ENCODE assay signal across 24 mouse cellular contexts in genomic region chr7:112930669-112931068, GRCm38 (mm10). TPM values are rescaled to one million over a fixed set of nuclear protein-coding genes. Genes with fewer than 3 reads are reported as not detected.
DNase-seq lines count a peak whose midpoint lies in the region; ATAC-seq and TF ChIP-seq lines count a peak whose summit lies in the region.
"Had no signal": no experiment of that assay in that cellular context is flagged by ENCODE, and none has a peak within 500 bp of the region (broad histone marks: within the 10 kb centered on the region; RNA-seq: fewer than 3 reads in every experiment).

No protein-coding gene starts in this region.

- H3K27ac ChIP-seq in kidney, embryonic 16.5 days (ENCODE audit: low read length): 0 out of 2 replicates have a peak overlapping the region, but pooled peaks have one; percentile 40
- H3K27ac ChIP-seq in thymus, adult 2 months (ENCODE audit: control insufficient read depth, insufficient read depth, low read length): no peak overlapping the region
- H3K27ac ChIP-seq: forebrain, embryonic 10.5 days; heart, embryonic 13.5 days; hindbrain, embryonic 13.5 days; intestine, embryonic 15.5 days; left cerebral cortex, adult 2 months; liver, embryonic 14.5 days; neural tube, embryonic 15.5 days; stomach, postnatal 0 days had no signal

- no peak for TF ChIP-seq CTCF in thymus, adult 2 months (IDR thresholded peaks at IDR 0.05; ENCODE audit: borderline replicate concordance, control insufficient read depth, extremely low read depth, insufficient read depth, low read length, poor library complexity)

- no peaks in the 10 kb centered on the region for H3K36me3 ChIP-seq in kidney, embryonic 16.5 days (ENCODE audit: insufficient read depth, low read length)
- no peaks in the 10 kb centered on the region for H3K36me3 ChIP-seq in thymus, adult 2 months (ENCODE audit: control insufficient read depth, insufficient read depth, low read length)
- H3K36me3 ChIP-seq: forebrain, embryonic 10.5 days; heart, embryonic 13.5 days; hindbrain, embryonic 13.5 days; intestine, embryonic 15.5 days; neural tube, embryonic 15.5 days had no signal

- DNase-seq in ovary, postnatal 36 days (ENCODE audit: low spot score): peak; percentile 50
- DNase-seq in ovary, postnatal 10 days (ENCODE audit: low spot score): no peak
- DNase-seq in kidney, adult 11 months: peak; percentile 33
- no peak for DNase-seq in retina, embryonic 14.5 days (ENCODE audit: low spot score)
- DNase-seq in gastrocnemius, adult 18-20 months (ENCODE audit: low spot score): no peak
- no peak for DNase-seq in thymus, adult 2 months
- DNase-seq: cerebellum, adult 8-10 months; gastrocnemius, postnatal 14 days; heart, adult 18-20 months; midbrain, embryonic 14.5 days; right cerebral cortex, adult 18-20 months; thymus, postnatal 25 days had no signal

- peak; percentile 69; the same call in 1 of the 2 replicates for ATAC-seq in kidney, embryonic 16.5 days (ENCODE audit: low FRiP score, low TSS enrichment)
- ATAC-seq: lung, postnatal 0 days had no signal

- H3K27me3 ChIP-seq in kidney, embryonic 16.5 days (ENCODE audit: insufficient read depth, low read length): no peaks in the 10 kb centered on the region
- no peaks in the 10 kb centered on the region; the same call in 1 of the 2 replicates for H3K27me3 ChIP-seq in thymus, adult 2 months (ENCODE audit: control insufficient read depth, insufficient read depth, low read length)
- H3K27me3 ChIP-seq: intestine, embryonic 15.5 days; neural tube, embryonic 15.5 days had no signal

- no peak overlapping the region for H3K4me2 ChIP-seq in kidney, embryonic 16.5 days (replicated peaks; ENCODE audit: low read depth, low read length)
- H3K4me2 ChIP-seq: heart, embryonic 13.5 days; hindbrain, embryonic 13.5 days; intestine, embryonic 15.5 days; neural tube, embryonic 15.5 days had no signal

- no peak for TF ChIP-seq POLR2A in thymus, adult 2 months (IDR thresholded peaks at IDR 0.05; ENCODE audit: control insufficient read depth, extremely low read depth, insufficient read depth, low read length, poor library complexity)

- no peaks in the 10 kb centered on the region for H3K9me3 ChIP-seq in kidney, embryonic 16.5 days (ENCODE audit: low read length)
- H3K9me3 ChIP-seq: forebrain, embryonic 10.5 days; heart, embryonic 13.5 days; hindbrain, embryonic 13.5 days; intestine, embryonic 15.5 days; neural tube, embryonic 15.5 days had no signal

- WGBS in kidney, embryonic 16.5 days: 4% methylated on average over 7 of the region's 7 CpGs
- 64% methylated on average over 7 of the region's 7 CpGs for WGBS in thymus, adult 2 months

- no peak overlapping the region for H3K9ac ChIP-seq in kidney, embryonic 16.5 days (replicated peaks; ENCODE audit: low read length)
- H3K9ac ChIP-seq: heart, embryonic 13.5 days; hindbrain, embryonic 13.5 days; intestine, embryonic 15.5 days; liver, embryonic 14.5 days; neural tube, embryonic 15.5 days had no signal

- peaks cover 17% of the 10 kb centered on the region for H3K4me1 ChIP-seq in kidney, embryonic 16.5 days (ENCODE audit: insufficient read depth, low read length)
- H3K4me1 ChIP-seq in thymus, adult 2 months (replicated peaks; ENCODE audit: control insufficient read depth, insufficient read depth, low read length): no peaks in the 10 kb centered on the region
- H3K4me1 ChIP-seq: hindbrain, embryonic 13.5 days; intestine, embryonic 15.5 days had no signal

- no peak overlapping the region for H3K4me3 ChIP-seq in kidney, embryonic 16.5 days (ENCODE audit: low read length)
- no peak overlapping the region for H3K4me3 ChIP-seq in thymus, adult 2 months (ENCODE audit: control insufficient read depth, insufficient read depth, low read length)
- H3K4me3 ChIP-seq: forebrain, embryonic 10.5 days; heart, embryonic 13.5 days; hindbrain, embryonic 13.5 days; intestine, embryonic 15.5 days; left cerebral cortex, adult 2 months; neural tube, embryonic 15.5 days had no signal

RNA-seq across cellular contexts. Expression of gene Rassf10, which starts 23.1 kb away (rescaled TPM):
- 18.3 and 20.4 TPM in 2 replicates for polyA plus RNA-seq in kidney, embryonic 16.5 days (2015; fragmentation: Nextera tagmentation; extraction: Ambion mirVana)
- under 1 TPM; 0.31 to 0.32 TPM for total RNA-seq in gastrocnemius, adult 18-20 months (2021)
- 0.92 and 0.99 TPM in 2 replicates for polyA plus RNA-seq in thymus, adult 2 months (2012; rRNA removed)
- total RNA-seq: megakaryocyte, adult 5-6 weeks had no signal
- polyA plus RNA-seq: C2C12 had no signal

Comparison
In these comparisons a context has a peak if more than half of its experiments do, and no peak if none do; other contexts are left out.
1. DNase-seq: peak in ovary, postnatal 36 days (single experiment) and kidney, adult 11 months (single experiment); none in ovary, postnatal 10 days (single experiment), retina, embryonic 14.5 days (single experiment), gastrocnemius, adult 18-20 months (single experiment) and thymus, adult 2 months (single experiment).